Mouse (Mus musculus) ES-Bruce4 (cell line): ENCODE measurements around the gene Ctbp2. TPM values are rescaled to one million over a fixed set of nuclear protein-coding genes. Genes with fewer than 3 reads are reported as not detected.

ENCODE experiments used
- H3K27ac ChIP-seq: 2 replicates; pipeline ENCODE4 v1.5.1; 2012; ENCODE audit warnings: low read length, inconsistent platforms; ENCODE audit not compliant: insufficient read depth
- H3K27me3 ChIP-seq: 2 replicates; pipeline ENCODE4 v1.6.1; 2012; ENCODE audit warnings: mild to moderate bottlenecking, low read length, inconsistent platforms; ENCODE audit not compliant: control insufficient read depth, poor library complexity, insufficient read depth, severe bottlenecking
- H3K36me3 ChIP-seq: 2 replicates; pipeline ENCODE4 v1.6.1; 2012; ENCODE audit warnings: inconsistent platforms, mild to moderate bottlenecking, low read length, moderate library complexity; ENCODE audit not compliant: control insufficient read depth, poor library complexity, insufficient read depth, severe bottlenecking
- H3K4me1 ChIP-seq: one replicate; pipeline ENCODE4 v1.8.1; 2011; ENCODE audit warnings: low read length; ENCODE audit not compliant: control insufficient read depth, insufficient read depth
- H3K4me3 ChIP-seq: 2 replicates; pipeline ENCODE4 v1.5.1; 2011; ENCODE audit warnings: low read depth, mild to moderate bottlenecking, low read length
- H3K9ac ChIP-seq: 2 replicates; pipeline ENCODE4 v1.6.1; 2012; ENCODE audit warnings: low read depth, mild to moderate bottlenecking, inconsistent platforms; ENCODE audit not compliant: poor library complexity, severe bottlenecking
- H3K9me3 ChIP-seq: replicated peaks from 2 replicates; pipeline ENCODE4 v1.6.1; 2012; ENCODE audit warnings: mild to moderate bottlenecking, low read length, inconsistent platforms; ENCODE audit not compliant: control insufficient read depth, poor library complexity, insufficient read depth, severe bottlenecking
- CTCF ChIP-seq: IDR thresholded peaks from one replicate; pipeline ENCODE4 v1.8.1; 2011; ENCODE audit warnings: low read depth, low read length
- EP300 ChIP-seq: IDR thresholded peaks from 2 replicates; pipeline ENCODE4 v1.6.1; 2011; ENCODE audit warnings: low read depth, low read length; ENCODE audit not compliant: insufficient read depth
- POLR2A ChIP-seq: IDR thresholded peaks from one replicate; pipeline ENCODE4 v1.8.1; 2011; ENCODE audit warnings: low read length; ENCODE audit not compliant: insufficient read depth
- polyA plus RNA-seq: library from polyadenylated mRNA; stranded (reverse); fragments of >200 nt; gene quantifications from 2 replicates; pipeline ENCODE4 v1.2.4, GENCODE M21; 2011; ENCODE audit warnings: low read depth; ENCODE audit not compliant: missing spikeins, insufficient read depth, insufficient read length

The Ctbp2 gene
- polyA plus RNA-seq, 1 experiment = 218 TPM

DNA sequence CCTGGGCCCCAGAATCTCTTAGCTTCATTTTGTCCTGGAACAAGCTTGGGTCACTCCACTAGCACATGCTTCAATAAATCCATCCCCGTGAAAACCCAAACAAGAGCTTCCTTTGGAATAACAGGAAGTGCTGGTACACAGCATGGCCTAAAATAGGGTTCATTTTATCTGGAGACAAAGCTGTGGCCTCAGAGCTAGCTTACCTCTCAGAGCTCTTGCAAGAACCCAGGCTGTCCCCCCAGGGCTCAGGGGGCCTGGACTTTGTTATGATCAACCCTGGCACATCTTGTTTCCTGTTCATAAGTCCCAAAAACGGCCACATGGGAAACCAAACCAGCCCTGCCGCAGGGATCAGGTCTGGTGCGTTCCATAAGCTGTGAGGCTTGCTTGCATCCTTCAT lies 86.5 kb downstream of the Ctbp2 start:
- H3K4me1 ChIP-seq = peaks cover 15% of the 10 kb centered on the region
- no peak for TF ChIP-seq CTCF
- no peak for TF ChIP-seq EP300
- TF ChIP-seq POLR2A = no peak
- H3K9me3 ChIP-seq = 0 out of 2 replicates have a peak, but pooled peaks cover under 1% of the 10 kb centered on the region
- H3K27me3 ChIP-seq = no peaks in the 10 kb centered on the region
- peaks cover 9% of the 10 kb centered on the region for H3K36me3 ChIP-seq
- H3K27ac ChIP-seq = no peak overlapping the region
- no peak overlapping the region for H3K9ac ChIP-seq
- no peak overlapping the region for H3K4me3 ChIP-seq

- Histone ChIP-seq H3K36me3 (peaks cover 9% of the 10 kb centered on the region), H3K4me1 (peaks cover 15% of the 10 kb centered on the region), H3K4me3 (no peak overlapping the region), H3K27me3 (no peaks in the 10 kb centered on the region), H3K9me3 (no peaks in the 10 kb centered on the region), H3K9ac (no peak overlapping the region), H3K27ac (no peak overlapping the region)
- TF ChIP-seq POLR2A = no peak
- no peak for TF ChIP-seq EP300
- TF ChIP-seq CTCF = no peak
These were observed 86.9 kb downstream of the Ctbp2 start for GRCm38 (mm10) chr7:133037217-133037616.

DNA sequence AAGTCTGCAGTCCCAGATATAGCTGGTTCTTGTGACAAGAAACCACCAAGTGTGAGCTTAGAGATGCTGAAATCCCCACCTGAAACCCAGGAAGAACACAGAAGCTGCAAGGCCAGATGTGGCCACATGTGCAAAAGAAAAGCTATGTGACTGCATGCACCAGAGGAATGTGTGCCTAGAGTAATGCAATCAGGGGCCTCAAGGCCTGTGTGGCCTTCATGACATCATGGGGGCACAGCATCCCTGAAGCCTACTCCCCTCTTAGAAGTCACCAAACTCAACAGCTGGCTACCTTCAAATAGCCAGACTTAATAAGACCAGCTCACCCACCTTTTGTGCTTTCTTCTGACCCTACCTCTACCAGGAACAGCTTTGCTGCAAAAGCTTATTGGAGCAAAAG lies 88.3 kb downstream of the Ctbp2 start:
- Histone ChIP-seq H3K36me3 (peaks cover 14% of the 10 kb centered on the region), H3K27ac (no peak overlapping the region), H3K4me1 (peaks cover 16% of the 10 kb centered on the region), H3K27me3 (no peaks in the 10 kb centered on the region), H3K9me3 (no peaks in the 10 kb centered on the region), H3K4me3 (no peak overlapping the region), H3K9ac (no peak overlapping the region)
- no peak for TF ChIP-seq POLR2A
- no peak for TF ChIP-seq CTCF
- TF ChIP-seq EP300 = no peak

- Histone ChIP-seq H3K27ac (no peak overlapping the region), H3K36me3 (peaks cover 26% of the 10 kb centered on the region), H3K9me3 (no peaks in the 10 kb centered on the region), H3K4me1 (peaks cover 12% of the 10 kb centered on the region), H3K4me3 (no peak overlapping the region), H3K9ac (no peak overlapping the region), H3K27me3 (no peaks in the 10 kb centered on the region)
- peak; percentile 78 for TF ChIP-seq CTCF
- no peak for TF ChIP-seq EP300
These were observed 91.5 kb downstream of the Ctbp2 start for GRCm38 (mm10) chr7:133032589-133033203.

DNA sequence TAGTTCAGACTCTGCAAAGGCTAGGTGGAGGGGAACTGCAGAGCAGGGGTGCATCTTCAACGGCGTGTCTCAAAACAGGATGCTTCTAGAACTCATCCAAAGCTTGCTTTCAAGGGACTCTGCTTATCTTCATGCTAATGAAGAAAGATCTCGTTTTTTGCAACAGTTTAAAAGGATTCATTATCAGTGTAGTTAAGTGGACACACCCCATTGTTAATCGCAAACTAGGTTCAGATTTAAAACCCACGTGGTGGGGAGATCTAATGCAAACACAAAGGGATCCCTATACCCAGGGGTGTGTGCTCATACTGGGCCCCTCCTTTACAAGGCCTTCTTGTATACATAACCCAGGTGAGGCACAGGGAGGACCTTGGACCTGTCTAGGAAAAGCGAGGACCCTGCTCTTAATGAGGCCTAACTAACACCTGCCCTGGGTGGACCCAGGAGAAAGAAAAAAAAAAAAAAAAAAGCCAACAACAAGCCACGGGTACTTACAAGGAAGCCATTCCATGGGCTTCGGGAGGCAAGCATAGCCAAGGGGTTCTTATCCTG lies 94.6 kb downstream of the Ctbp2 start:
- Histone ChIP-seq H3K9me3 (no peaks in the 10 kb centered on the region), H3K4me1 (peaks cover 8% of the 10 kb centered on the region), H3K4me3 (no peak overlapping the region), H3K36me3 (peaks cover 34% of the 10 kb centered on the region), H3K27ac (no peak overlapping the region), H3K27me3 (no peaks in the 10 kb centered on the region), H3K9ac (no peak overlapping the region)
- TF ChIP-seq EP300 (no peak), POLR2A (no peak), CTCF (no peak)

- Histone ChIP-seq H3K27me3 (no peaks in the 10 kb centered on the region), H3K36me3 (peaks cover 36% of the 10 kb centered on the region), H3K4me3 (no peak overlapping the region), H3K27ac (no peak overlapping the region), H3K9ac (no peak overlapping the region), H3K9me3 (no peaks in the 10 kb centered on the region), H3K4me1 (peaks cover 8% of the 10 kb centered on the region)
- TF ChIP-seq CTCF (no peak), POLR2A (no peak), EP300 (no peak)
These were observed 95.2 kb downstream of the Ctbp2 start for GRCm38 (mm10) chr7:133029004-133029403.
